24 mouse cellular contexts compared by ENCODE assay signal in genomic region chr12:45137438-45138018, GRCm38 (mm10).
DNase-seq lines count a peak whose midpoint lies in the region; ATAC-seq and TF ChIP-seq lines count a peak whose summit lies in the region.
"Had no signal": no experiment of that assay in that cellular context is flagged by ENCODE, and none has a peak within 500 bp of the region (broad histone marks: within the 10 kb centered on the region; RNA-seq: fewer than 3 reads in every experiment).

No protein-coding gene starts in this region.

- DNase-seq in lung, postnatal 10 days, result peak; percentile 8
- DNase-seq in lung, adult 2 months, result no peak
- DNase-seq in Muller cell, postnatal 12 days (ENCODE audit: inconsistent ontology term), result peak; percentile 10
- DNase-seq in brain, embryonic 14.5 days (ENCODE audit: low read depth), result peak; percentile 61
- DNase-seq in hindbrain, postnatal 0 days (ENCODE audit: low spot score), result no peak
- DNase-seq in adrenal gland, postnatal 10 days, result no peak
- DNase-seq in urinary bladder, adult 2 months (ENCODE audit: low spot score), result no peak
- DNase-seq: adrenal gland, adult 8-10 months; adrenal gland, postnatal 36 days; cerebellum, adult 11 months; cerebellum, adult 2 months; cerebellum, adult 9-11 months; cerebellum, postnatal 25 days; gastrocnemius, postnatal 10 days; gastrocnemius, postnatal 36 days; heart, adult 11 months had no signal

- ATAC-seq in midbrain, embryonic 15.5 days (replicated peaks), result peak; percentile 84
- ATAC-seq in hindbrain, postnatal 0 days, result no peak
- ATAC-seq: activated CD4-positive, CD25-positive, alpha-beta regulatory T cell, adult 4 months; CD4-positive, CD25-positive, alpha-beta regulatory T cell, adult 4 months; forebrain, embryonic 15.5 days had no signal

- WGBS in lung, adult 2 months, result 54% methylated on average over 7 of the region's 7 CpGs
- WGBS in midbrain, embryonic 15.5 days, result 37% methylated on average over 7 of the region's 7 CpGs
- WGBS in hindbrain, postnatal 0 days, result 64% methylated on average over 7 of the region's 7 CpGs

- H3K9ac ChIP-seq in midbrain, embryonic 15.5 days, result no peak overlapping the region
- H3K9ac ChIP-seq in hindbrain, postnatal 0 days (replicated peaks; ENCODE audit: low read length), result no peak overlapping the region
- H3K9ac ChIP-seq: embryonic facial prominence, embryonic 15.5 days; forebrain, embryonic 15.5 days; hindbrain, embryonic 14.5 days had no signal

- no peak for TF ChIP-seq POLR2A in lung, adult 2 months (IDR thresholded peaks at IDR 0.05; ENCODE audit: borderline replicate concordance, extremely low read depth, low read depth, low read length)
- TF ChIP-seq POLR2A in brain, embryonic 14.5 days (IDR thresholded peaks at IDR 0.05; ENCODE audit: borderline replicate concordance, extremely low read depth, insufficient read depth, insufficient read length, poor library complexity, severe bottlenecking), result no peak

- no peak overlapping the region for H3K4me3 ChIP-seq in lung, adult 2 months (replicated peaks; ENCODE audit: extremely low read depth, low read depth, low read length)
- H3K4me3 ChIP-seq in midbrain, embryonic 15.5 days, result no peak overlapping the region
- H3K4me3 ChIP-seq in hindbrain, postnatal 0 days (ENCODE audit: low read length), result no peak overlapping the region
- H3K4me3 ChIP-seq: embryonic facial prominence, embryonic 15.5 days; forebrain, embryonic 15.5 days; hindbrain, embryonic 10.5 days had no signal

- H3K4me1 ChIP-seq in lung, adult 2 months (ENCODE audit: control insufficient read depth, insufficient read depth, low read length), result no peaks in the 10 kb centered on the region
- 0 out of 2 replicates have a peak, but pooled peaks cover 5% of the 10 kb centered on the region for H3K4me1 ChIP-seq in midbrain, embryonic 15.5 days
- H3K4me1 ChIP-seq in hindbrain, postnatal 0 days (ENCODE audit: insufficient read depth, low read length), result no peaks in the 10 kb centered on the region
- H3K4me1 ChIP-seq: embryonic facial prominence, embryonic 15.5 days; forebrain, embryonic 15.5 days; hindbrain, embryonic 10.5 days had no signal

- no peak overlapping the region for H3K27ac ChIP-seq in midbrain, embryonic 15.5 days
- no peak overlapping the region for H3K27ac ChIP-seq in hindbrain, postnatal 0 days
- H3K27ac ChIP-seq: embryonic facial prominence, embryonic 15.5 days; forebrain, embryonic 15.5 days; hindbrain, embryonic 10.5 days; hindbrain, embryonic 14.5 days had no signal

- TF ChIP-seq CTCF in lung, adult 2 months (IDR thresholded peaks at IDR 0.05; ENCODE audit: insufficient read depth, low read length), result no peak
- no peak for TF ChIP-seq CTCF in brain, embryonic 14.5 days (IDR thresholded peaks at IDR 0.05; ENCODE audit: borderline replicate concordance, extremely low read depth, insufficient read depth, insufficient read length)
- TF ChIP-seq CTCF in hindbrain, postnatal 0 days (IDR thresholded peaks at IDR 0.05; ENCODE audit: low read depth), result no peak

- no peaks in the 10 kb centered on the region for H3K36me3 ChIP-seq in midbrain, embryonic 15.5 days (replicated peaks)
- no peaks in the 10 kb centered on the region for H3K36me3 ChIP-seq in hindbrain, postnatal 0 days (ENCODE audit: insufficient read depth, low read length)
- H3K36me3 ChIP-seq: embryonic facial prominence, embryonic 15.5 days; forebrain, embryonic 15.5 days; hindbrain, embryonic 10.5 days had no signal

- no peak overlapping the region for H3K4me2 ChIP-seq in midbrain, embryonic 15.5 days
- H3K4me2 ChIP-seq in hindbrain, postnatal 0 days (ENCODE audit: low read depth, low read length), result no peak overlapping the region
- H3K4me2 ChIP-seq: embryonic facial prominence, embryonic 15.5 days; forebrain, embryonic 15.5 days; heart, embryonic 11.5 days; hindbrain, embryonic 14.5 days had no signal

- H3K9me3 ChIP-seq in midbrain, embryonic 15.5 days, result no peaks in the 10 kb centered on the region
- no peaks in the 10 kb centered on the region for H3K9me3 ChIP-seq in hindbrain, postnatal 0 days (ENCODE audit: low read length)
- H3K9me3 ChIP-seq: embryonic facial prominence, embryonic 15.5 days; forebrain, embryonic 15.5 days; hindbrain, embryonic 10.5 days had no signal

- no peaks in the 10 kb centered on the region for H3K27me3 ChIP-seq in midbrain, embryonic 15.5 days (replicated peaks)
- H3K27me3 ChIP-seq in hindbrain, postnatal 0 days (ENCODE audit: insufficient read depth, low read length), result no peaks in the 10 kb centered on the region
- H3K27me3 ChIP-seq: embryonic facial prominence, embryonic 15.5 days; forebrain, embryonic 15.5 days had no signal

Comparison
In these comparisons a context has a peak if more than half of its experiments do, and no peak if none do; other contexts are left out.
1. DNase-seq: peak in lung, postnatal 10 days (single experiment), Muller cell, postnatal 12 days (single experiment) and brain, embryonic 14.5 days (single experiment); none in lung, adult 2 months (single experiment), hindbrain, postnatal 0 days (single experiment), adrenal gland, postnatal 10 days (single experiment) and urinary bladder, adult 2 months (single experiment).